Mouse (Mus musculus) right cerebral cortex, postnatal 25 days (tissue): Measurements from ENCODE around the gene Limch1.

Experiments
- DNase-seq: peaks from one replicate; pipeline ENCODE4 v3.0.0; 2022

The Limch1 gene

DNA sequence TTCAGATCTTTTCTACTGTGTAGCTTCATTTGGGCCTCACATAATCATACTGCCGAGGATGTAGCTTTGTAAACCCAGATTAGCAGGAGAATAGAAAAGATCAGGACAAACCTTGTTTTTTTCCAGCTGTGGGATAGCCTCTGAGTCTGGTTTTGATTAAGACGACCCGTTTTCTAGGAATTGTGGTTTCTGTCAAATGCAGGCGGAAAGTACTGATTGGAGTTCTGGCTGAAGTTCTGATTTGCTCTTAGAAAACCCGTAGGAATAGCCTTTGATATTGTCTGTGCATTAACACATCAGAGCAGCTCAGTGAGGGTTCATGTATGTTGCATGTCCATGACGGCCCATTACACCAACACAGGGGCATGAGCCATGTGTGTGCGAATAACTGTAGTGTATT, 246.8 kb downstream of the Limch1 start:
- no peak for DNase-seq

DNA sequence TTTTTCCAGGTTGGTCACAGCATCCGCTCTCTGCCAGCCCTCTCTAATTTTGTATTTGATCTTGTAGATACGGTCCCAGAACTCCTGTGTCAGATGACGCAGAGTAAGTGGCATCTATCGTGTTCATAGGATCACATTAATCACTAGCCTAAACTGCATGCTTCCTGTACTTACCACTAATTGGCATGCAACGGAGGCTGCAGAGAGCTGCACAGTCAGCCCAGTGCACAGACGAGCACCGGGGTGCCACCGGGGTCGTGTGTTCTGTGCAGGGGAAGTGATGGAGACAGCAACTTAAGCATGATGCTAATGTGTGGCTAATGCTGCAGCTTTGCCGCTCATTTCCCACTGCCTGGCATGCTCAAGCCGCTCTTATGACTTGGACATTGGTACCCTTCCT, 247.4 kb downstream of the Limch1 start:
- no peak for DNase-seq

DNA sequence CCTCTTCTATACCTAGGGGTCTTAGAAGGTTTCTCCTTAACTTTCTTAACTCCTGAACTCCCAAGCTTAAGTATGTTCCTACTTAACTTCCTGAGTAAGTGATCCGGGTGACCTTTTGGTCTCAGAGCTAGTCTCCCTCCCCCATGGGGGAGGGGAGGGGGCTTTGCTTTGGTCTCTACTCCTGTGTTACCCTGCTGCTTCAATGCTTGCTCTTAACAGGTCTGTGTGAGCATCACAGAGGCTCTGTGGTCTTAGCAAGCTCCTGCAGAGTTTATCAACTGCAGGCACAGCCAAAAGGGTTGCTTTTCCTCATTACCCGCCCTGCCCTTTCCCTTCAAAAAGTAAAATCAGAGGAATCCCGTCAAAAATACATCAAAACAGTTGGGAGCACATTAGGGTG, 250.5 kb downstream of the Limch1 start:
- DNase-seq, result no peak

DNA sequence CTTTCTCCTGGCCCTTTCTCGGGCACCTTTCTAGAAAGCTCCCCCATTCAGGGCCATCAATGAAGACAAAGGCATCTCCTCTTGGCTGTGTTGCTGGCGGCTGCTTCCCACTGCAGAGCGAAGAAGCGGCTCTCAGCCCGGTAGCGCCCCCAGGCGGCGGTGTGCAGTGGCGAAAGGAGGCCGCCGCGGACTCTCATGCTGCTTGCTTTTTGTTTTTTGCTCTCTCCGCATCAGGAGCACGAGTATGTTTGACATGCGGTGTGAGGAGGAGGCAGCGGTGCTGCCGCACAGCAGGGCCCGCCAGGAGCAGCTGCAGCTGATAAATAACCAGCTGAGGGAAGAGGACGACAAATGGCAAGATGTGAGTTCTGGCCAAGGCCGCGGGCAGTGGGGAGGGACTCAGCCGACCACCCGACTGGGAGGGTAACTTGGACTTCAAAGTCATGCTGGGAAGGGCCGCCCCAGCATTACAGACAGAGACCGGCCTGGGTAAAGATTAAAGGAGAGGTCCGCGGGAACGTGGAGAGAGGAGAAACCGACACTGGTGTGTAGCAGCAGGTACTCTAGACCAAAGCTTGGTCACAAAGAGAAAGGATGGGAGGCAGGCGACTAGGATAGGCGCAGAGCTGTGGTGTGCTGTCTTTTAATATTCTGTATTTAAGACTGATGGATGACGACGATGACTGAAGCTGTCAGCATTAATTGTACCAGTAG, 251.4 kb downstream of the Limch1 start:
- DNase-seq, result peak; percentile 84

DNA sequence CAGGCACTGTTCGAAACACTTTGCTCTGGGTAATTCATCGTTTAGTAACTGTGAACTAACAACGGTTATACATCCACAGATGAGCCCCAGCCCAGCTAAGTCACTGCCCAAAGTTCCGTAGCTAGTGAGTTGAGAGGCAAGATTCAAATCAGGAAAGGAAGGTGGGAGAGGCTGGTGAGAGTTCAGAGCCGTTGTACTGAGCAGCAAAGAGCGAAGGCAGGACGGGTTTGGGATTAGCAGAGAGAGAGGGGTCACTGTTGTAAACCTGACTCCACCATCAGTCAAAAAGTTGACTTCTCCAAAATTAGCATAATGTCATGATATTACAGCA, 251.9 kb downstream of the Limch1 start:
- no peak for DNase-seq

DNA sequence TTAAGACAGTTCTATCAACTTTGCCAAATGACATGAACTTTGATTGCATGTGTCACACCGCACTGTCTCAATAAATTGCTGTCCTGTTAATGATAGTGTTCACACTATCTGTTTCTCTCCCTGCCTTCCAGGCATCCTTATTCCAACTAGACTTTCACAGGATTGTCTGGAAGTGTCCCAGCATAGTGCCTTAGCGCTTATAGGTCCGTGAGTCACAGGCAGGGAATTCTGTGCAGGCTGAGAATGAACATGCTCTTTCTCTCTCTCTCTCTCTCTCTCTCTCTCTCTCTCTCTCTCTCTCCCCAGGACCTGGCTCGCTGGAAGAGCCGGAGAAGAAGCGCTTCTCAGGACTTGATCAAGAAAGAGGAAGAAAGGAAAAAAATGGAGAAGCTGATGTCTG, 252.7 kb downstream of the Limch1 start:
- no peak for DNase-seq

DNA sequence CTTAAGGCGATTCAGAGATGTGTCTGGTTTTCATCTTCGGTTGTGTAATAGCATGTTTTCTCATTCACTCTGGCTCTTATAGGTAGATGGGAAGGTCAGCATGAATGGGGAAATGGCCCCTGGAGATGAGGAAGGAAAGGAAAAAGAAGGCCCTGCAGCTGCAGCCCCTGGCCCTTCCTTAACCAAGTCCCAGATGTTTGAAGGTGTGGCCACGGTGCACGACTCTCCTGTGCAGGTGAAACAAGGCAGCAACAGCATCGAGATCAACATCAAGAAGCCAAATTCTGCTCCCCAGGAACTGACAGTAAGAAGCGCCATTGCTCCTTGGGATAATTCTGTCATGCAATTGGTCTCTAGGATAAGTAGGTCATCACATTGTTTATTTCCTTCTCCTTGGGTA, 256.7 kb downstream of the Limch1 start:
- DNase-seq, result no peak

DNA sequence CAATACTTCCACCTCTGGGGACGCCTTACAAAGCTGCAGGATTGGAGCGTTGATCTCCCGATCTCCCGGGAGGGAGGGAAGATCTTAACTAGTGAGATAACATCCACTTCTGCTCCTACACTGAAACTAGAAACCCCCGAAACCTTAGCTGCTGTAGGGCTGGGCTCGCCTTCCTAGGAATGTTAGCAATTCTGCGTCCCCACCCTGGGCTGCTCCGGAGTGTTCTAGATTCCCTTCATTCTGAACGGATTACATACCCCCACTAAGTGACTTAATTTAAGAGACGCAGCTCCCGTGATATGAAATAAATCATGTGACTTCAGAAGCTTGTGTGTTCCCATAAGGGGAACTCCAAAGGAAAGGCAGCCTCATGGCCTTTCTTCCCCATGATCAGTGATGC, 259.0 kb downstream of the Limch1 start:
- no peak for DNase-seq

DNA sequence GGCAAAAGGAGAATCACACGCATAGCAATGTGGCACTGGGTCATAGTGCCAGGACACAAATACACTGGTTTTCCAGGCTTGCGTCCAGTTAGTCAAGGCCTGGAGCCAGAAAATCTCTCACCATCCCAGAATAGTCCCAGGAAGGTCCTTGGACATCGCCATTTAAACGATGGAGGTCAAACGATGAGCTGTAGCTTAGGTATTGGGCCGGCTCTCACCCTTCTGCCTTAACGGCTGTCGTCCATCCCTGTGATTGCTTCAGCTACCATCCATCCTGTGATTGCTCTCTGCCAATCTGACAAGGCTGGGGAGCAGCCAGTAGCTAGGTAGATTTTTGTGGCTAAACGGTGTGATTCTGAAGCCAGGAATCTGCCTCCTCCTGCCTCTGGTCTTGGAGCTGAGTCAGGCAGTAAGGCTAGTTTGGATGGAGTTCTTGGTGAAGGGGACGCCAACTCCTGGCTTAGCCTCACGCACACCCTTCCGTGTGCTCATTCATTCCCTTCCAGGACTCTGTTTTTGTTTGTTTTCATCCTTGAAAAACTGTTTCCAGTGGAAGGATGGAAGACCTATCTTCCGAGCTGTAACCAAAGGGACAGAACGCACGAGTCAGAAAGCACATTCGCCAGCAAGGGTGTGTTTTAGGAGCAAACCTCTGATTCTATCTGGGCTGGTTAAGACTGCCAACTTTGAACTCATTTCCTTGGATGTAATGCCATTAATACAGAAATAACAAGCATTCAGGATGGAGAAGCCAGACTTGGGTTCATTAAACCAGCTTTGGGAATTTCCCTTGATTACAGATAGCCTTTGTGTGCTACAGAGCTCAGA, 265.6 kb downstream of the Limch1 start:
- DNase-seq, result no peak

DNA sequence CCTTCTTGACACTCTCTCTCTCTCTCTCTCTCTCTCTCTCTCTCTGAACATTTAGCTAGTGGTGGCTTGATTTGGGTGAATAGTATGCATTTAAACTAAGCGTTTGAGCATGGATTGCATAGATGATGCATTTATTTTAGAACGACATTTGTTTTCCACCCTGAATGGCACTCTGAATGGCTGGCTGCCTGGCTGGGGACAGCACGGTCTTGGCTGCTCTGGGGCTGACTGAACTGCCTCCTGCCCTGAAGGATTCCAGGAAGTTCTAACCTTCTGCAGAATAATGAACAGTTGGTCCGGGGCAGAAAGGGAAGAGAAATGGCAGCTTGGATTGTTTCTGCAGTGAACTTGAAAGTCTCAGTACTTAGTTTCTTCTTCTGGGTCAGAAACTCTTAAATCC, 266.4 kb downstream of the Limch1 start:
- no peak for DNase-seq

DNA sequence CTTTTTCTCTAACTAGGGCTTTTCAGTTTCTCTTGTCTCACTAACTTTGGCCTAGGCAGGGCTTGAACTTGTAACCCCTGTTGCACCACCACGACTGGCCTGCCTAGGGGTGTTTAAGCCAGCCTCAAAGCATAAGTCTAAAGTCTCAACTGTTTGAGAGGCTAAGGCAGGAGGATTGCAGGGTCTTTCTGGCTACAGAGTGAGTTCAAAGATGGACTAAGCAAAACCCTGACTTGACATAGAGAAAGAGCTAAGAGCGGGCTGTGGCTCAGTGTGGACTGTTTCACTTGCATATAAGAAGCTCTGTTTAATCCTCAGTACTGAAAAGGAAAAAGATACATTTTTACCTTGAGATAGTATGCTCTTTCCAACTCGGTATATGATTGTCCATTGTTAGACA, 268.3 kb downstream of the Limch1 start:
- no peak for DNase-seq

DNA sequence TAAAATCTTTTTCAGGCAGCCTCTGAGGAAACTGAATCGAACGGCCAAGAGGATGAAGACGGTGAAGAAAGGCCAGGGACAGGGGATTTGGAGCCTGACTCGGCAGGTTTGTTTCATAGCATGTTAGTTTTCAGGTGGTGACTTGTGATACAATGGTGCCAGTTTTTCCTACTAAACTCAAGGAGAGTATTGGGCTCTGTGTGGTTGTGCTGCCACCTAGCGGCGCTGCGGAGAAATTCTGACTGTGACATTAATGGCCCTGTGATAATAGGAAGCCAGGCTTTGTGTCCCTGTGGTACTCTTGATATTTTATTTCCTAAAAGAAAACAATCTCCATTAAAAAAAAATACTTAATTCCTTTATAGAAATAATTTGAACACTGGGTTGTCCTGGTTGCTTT, 270.8 kb downstream of the Limch1 start:
- DNase-seq, result peak; percentile 70

DNA sequence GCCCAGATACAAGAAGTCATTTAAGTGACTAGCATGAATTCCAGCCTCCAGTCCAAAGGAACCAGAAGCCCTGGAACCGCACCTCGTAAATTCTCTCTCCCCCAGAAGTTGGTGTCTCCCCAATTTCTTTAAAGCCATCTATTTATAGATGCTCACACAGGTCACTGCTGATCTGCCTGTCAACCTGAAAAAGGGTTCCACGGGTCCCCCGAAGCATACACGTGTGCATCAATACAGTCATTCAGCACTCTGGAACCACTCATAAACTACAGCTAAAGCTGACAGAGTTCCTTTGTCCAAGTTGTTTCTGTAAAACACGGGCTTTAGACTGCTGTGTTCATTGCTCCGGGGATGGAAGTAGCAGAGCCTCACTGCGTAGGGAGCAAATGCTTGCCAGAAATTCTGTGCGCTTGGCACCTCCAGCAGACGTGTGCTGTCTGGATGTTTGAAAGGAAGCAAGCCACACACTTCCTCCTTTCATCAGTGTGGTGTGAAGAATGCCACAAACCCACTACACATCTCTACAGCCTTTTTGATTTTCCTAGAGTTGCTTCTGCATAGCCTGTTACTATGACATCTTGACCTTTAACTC, 278.9 kb downstream of the Limch1 start:
- no peak for DNase-seq

DNA sequence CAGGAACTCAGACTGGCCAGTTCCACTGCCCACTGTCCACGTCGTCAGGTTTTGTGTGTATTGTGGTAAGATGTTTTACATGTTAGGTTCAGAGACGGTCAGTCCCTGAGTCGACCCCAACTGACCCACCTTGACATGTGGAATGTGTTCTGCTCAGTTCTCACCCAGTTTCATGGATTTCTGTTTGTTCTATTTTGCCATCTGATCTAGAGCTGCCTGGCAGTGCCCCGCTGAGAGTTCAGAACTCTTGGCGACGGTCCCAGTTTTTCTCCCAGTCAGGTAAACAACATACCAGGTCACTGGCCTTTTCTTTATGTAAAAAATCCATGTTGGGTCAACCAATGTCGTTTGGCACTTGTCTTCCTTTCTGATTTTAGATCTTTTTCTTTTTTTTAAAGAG, 279.5 kb downstream of the Limch1 start:
- DNase-seq, result no peak

DNA sequence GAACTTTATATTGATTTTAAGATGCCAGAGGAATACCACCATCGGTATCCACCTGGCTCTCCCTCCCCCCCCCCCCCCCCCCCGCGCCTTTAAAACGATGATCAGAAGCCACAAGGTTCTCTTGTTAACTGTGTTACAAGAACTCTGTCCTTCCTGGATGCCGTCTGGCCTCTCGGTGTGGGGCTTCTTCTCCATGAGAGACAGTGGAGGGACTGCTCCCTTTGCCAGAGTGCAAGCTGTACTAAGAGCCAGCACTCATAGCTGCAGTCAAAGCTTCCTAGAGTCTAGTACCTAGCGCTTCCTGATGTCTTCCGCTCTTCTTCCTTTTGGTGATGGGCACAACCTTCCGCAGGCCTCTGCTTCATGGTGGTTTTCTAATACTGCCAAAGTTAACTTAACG, 280.0 kb downstream of the Limch1 start:
- DNase-seq, result no peak

DNA sequence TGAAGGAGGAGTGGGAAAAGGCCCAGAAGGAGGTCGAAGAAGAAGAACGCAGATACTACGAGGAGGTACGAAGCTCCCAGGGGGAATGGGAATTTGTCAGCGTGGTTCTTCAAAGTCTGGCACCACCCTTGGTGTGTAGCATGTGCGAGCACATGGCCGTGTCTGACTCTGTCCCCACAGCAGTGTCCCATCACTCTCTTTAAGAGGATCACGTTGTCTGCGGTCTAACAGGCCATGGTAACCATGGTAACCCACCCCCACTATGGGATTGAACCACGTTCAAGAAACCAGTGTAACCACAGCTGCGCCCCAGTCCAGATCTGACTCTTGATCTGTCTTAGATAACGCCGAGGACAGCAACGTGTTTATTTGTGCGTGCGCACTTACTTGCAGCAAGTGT, 283.2 kb downstream of the Limch1 start:
- DNase-seq, result no peak

DNA sequence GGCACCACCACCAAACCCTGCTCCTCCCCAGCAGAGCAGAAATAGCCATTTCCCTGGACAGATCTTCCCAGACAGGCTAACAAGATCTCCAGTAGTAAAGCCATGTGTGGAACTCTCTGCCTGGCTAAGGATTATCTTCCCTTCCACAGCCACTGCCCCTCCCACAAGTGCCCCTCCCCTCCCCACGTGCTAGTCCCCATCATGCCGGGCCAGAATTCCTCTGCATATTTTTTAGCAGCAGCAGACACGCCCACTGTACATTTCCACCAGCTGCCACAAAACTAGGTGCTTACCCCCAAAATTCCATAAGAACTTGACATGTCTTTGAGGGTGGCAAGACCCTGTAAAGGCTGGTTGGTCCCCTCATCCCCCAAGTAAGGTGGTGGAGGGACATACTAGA, 284.3 kb downstream of the Limch1 start:
- no peak for DNase-seq

DNA sequence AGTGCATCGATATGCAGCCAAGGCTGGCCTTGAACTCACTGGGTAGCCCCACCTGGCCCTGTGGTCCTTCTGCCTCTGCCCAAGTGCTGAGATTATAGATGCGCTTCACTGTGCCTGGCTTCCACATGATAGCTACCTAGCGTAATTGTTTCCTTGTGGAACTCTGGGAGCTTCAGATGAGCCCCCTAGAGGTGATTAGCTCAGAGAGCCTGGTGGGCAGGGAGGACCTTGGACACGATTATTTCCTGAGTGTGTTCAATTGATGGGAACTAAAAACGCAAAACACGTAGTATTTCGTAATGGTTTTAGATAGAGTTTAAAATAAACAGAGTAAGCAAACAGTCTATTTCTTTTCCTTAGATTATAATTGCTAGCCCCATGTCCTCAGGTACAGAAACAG, 287.0 kb downstream of the Limch1 start:
- DNase-seq, result no peak

DNA sequence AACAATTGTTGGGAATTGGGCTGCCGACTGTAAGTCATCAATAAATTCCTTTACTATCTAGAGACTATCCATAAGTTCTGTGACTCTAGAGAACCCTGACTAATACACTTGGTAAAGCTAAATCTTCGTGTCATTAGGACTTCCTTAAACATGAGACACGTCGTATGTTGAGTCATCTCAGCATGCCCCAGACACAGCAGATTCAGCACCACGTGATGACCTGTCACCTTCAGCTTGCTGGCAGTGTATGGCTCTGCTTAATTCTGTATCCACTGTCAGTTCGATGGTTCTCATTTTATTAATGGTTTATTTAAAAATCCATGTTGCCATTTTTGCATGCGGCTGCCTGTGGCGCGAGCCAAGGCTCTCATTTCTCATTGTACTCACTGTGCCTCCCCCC, 298.3 kb downstream of the Limch1 start:
- no peak for DNase-seq

DNA sequence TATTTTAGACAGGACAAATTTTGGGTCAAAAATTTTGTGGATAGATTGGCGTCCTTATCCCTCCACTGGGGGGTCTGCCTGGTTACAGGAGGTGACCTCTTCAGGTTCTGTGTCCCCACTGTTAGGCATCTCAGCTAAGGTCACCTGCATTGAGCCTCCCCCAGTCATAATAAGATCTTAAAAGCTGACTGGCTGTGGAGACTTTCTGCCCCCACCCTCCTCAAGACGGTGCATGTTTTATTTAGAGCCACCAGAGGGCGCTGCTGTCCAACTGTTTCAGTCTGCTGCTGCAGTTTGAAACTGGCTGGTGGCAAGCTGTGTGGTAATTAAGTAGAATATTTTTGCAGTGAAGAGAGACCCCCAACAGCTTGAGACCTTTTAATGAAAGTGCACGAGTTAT, 302.4 kb downstream of the Limch1 start:
- DNase-seq, result no peak

DNA sequence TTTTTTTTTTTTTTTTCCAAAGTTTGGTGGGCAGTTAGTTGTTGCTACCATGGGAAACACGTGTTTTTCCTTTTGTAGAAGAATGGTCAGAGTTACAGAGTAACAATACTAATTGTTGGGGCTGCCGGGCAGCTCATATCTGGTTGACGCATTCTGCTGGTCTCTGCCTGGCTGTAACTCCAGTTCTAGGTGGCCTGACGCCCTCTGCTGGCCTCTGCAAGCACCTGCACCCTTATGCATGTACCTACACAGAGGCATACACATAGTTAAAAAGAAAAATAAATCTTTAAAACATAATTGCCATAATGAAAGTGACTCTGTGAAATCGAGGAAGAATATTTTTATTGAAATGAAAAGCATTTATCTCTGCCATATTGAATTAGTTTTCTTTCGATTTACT, 312.2 kb downstream of the Limch1 start:
- DNase-seq, result no peak

DNA sequence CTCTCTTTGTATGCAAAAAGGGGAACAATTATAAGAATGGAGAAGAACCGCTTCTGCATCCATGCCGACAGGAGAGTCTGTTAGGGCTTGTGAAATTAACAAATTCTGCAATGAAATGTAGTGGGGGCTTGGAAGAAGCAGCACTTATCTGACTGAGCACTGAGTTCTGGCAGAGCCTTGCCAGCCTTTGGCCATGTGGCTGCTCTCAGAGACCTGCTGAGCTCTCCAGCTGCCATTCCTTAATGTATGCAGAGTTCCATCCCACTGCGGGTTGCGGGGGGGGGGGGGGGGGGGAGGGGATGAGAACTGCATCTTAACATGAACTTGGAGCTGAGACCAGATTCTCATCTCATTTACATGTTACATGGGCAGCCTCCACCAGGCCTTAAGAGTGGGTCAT, 314.9 kb downstream of the Limch1 start:
- no peak for DNase-seq

DNA sequence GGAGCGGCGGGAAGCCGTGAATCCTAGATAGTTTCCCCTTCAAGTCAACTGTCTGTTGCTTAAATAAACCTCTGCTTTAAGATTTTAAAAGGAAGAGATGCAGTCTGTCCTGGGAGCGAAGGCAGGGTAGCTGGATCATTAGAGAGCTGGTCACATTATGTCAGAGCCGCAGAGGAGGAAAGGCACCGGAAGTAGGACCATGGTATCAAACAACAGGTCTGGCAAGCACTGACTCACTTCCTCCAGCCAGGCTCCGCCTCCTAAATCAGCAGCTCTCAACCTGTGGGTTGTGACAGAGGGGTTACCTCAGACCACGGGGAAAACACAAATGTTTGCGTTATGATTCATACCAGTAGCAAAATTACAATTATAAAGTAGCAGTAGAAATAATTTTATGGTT, 318.0 kb downstream of the Limch1 start:
- DNase-seq, result no peak

DNA sequence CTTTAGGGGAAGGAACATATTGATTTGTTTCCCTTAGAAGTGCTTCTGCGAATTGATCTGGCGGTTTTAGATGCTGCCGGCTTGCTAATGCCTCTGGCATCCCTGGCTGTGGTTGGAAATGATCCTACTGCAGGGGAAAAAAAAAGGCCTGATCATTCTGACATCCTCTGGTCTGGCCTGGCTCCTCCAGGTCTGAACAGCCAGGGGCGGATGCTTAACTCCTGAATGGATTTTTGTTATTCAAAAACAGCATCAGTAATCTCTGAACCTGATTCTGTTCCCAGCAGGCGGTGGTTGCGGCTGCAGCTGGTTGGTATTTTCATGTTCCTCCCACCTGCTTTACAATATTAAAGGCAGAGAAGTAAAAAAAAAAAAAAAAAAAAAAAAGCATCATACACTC, 337.5 kb downstream of the Limch1 start:
- DNase-seq, result no peak

DNA sequence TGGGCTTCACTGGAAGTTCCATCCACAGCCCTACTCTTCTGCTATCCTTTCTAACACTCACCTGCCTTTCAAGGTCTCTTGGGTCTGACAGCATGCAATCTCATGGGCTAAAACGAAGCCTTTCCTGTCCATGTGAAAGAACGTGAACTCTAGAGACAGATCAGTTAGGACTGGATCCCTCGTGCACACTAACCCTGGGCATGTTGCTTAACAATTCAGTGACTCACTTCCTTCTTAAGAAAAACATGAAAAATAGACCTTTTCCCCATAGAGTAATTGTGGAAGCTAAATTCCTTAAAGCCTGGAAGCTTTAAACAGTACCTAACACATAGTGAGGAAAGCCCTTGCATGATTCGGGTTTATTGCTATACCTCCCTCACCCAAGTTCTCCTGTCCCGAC, 345.2 kb downstream of the Limch1 start:
- no peak for DNase-seq
